Mouse (Mus musculus): ENCODE measurements at regions not wholly inside any gene's neighbourhood (a gene's known extent, or its start where the extent isn't known, plus 50 kb on each side); places are given as distances from the start of the nearest gene placed in this dataset.

DNA sequence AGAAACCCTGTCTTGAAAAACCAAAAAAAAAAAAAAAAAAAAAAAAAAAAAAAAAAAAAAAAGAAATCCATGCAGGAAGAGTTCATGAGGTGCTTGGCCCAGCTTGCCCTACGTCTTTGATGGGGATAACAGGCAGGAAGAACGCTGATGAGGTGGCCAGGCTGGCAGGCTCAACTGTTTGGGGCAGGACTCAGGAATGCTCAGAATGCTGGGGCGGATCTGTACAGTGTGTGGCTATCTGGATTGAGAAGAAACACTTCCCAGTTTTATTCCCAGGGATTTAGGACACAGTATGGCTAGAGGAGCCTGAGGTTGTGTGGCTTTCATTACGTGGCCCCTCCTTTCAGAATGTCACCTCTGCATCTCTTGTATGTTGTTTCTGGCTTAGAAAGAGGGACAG is 99.1 kb upstream of the Gm3448 start:
- TF ChIP-seq HCFC1 (IDR thresholded peaks at IDR 0.05; ENCODE audit: borderline replicate concordance, insufficient read depth, low read length), result no peak
- TF ChIP-seq CHD2 (IDR thresholded peaks at IDR 0.05; ENCODE audit: low read depth, low read length), result no peak
- no peak for TF ChIP-seq ZC3H11A (IDR thresholded peaks at IDR 0.05; ENCODE audit: borderline replicate concordance, low read depth, low read length)
- no peak for TF ChIP-seq ZNF384 (IDR thresholded peaks at IDR 0.05; ENCODE audit: low read depth, low read length)
- no peak for TF ChIP-seq MAFK (IDR thresholded peaks at IDR 0.05; ENCODE audit: insufficient read depth, low read depth, low read length)
